Mouse (Mus musculus): Measurements from ENCODE around the gene Armc8.

The Armc8 gene

GRCm38 (mm10) chr9:99557580-99558300 lies 11.0 kb downstream of the Armc8 start:
- no peaks in the 10 kb centered on the region for H3K27me3 ChIP-seq (ENCODE audit: control insufficient read depth, insufficient read depth, low read length, poor library complexity, severe bottlenecking)
- H3K36me3 ChIP-seq (ENCODE audit: control insufficient read depth, insufficient read depth, low read length, poor library complexity, severe bottlenecking) = no peaks in the 10 kb centered on the region
- no peak for DNase-seq (ENCODE audit: low read depth, low spot score)

DNA sequence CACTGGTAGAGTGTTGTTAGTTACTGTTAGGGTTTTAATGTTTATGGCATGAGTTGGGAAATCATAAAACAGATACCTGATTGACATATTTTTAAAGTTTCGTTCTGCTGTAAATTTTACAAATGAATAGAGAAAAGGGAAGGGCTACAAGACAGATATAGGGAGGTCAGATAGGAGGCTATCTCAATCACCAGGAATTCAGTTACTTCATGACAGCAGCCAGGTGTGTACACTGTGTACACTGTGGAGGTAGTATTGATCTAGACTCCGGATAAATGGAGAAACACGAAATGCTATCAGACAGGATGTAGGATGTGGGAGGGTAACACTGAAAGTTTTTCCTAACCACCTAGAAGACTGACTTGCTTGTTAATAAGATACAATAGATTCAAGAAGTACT lies 13.4 kb downstream of the Armc8 start:
- DNase-seq (ENCODE audit: low read depth, low spot score) = no peak
- Histone ChIP-seq H3K27me3 (ENCODE audit: control insufficient read depth, insufficient read depth, low read length, poor library complexity, severe bottlenecking) (no peaks in the 10 kb centered on the region), H3K36me3 (ENCODE audit: control insufficient read depth, insufficient read depth, low read length, poor library complexity, severe bottlenecking) (no peaks in the 10 kb centered on the region)

DNA sequence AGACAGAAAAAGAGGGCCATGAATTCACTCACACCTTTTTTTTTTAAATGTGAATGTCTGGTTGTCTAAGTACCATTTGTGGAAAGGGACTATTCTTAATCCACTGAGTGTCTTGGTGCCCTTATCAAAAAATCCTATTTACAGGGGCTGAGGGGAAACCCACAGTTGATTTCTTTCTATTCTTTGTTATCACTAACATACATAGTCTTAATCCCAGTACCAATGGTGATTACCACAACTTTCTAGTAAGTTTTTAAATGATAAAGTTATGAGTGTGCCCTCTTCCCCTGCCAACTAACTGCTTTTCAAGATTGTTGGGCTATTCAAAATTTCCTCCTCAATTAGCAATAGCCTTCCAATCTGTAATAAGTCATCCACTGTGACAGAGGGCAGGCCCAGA lies 14.6 kb downstream of the Armc8 start:
- H3K36me3 ChIP-seq (ENCODE audit: control insufficient read depth, insufficient read depth, low read length, poor library complexity, severe bottlenecking) = no peaks in the 10 kb centered on the region
- H3K27me3 ChIP-seq (ENCODE audit: control insufficient read depth, insufficient read depth, low read length, poor library complexity, severe bottlenecking) = no peaks in the 10 kb centered on the region
- DNase-seq (ENCODE audit: low read depth, low spot score) = no peak

DNA sequence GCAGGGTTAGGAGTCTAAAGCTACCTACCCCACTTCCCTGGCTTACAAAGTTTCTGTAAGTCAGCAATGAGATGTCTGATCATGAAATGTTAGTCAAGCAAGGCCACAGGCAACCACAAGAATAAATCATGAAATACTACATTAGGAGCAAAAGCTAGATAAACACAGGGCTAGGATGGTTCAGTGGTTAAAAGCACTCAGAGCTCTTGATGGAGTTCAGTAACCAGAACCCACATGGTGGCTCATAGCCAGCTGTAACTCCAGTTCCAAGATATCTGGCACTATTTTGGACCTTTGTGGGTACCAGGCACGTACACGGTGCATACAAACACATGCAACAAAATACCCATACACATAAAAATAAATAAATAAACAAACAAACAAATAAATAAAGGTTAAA lies 15.7 kb downstream of the Armc8 start:
- no peak for DNase-seq (ENCODE audit: low read depth, low spot score)
- Histone ChIP-seq H3K27me3 (ENCODE audit: control insufficient read depth, insufficient read depth, low read length, poor library complexity, severe bottlenecking) (no peaks in the 10 kb centered on the region), H3K36me3 (ENCODE audit: control insufficient read depth, insufficient read depth, low read length, poor library complexity, severe bottlenecking) (no peaks in the 10 kb centered on the region)

DNA sequence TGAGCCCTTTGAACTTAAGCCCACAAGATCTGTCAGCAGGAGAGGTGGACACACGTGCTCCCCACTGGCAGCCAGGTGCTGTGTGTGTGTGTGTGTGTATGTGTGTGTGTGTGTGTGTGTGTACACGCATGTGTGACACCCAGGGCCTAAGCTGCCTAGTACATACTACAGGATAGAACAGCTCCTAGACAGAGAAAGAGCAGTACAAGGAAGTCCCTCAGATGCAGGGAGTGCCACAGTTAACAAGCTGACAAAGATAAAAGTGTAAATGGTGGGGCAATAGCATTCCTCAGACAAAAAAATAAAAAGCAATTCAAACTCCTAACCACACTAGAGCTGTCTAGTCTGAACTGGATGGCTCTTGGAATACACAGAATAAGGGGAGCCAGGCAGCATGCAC lies 16.6 kb downstream of the Armc8 start:
- DNase-seq (ENCODE audit: low read depth, low spot score) = no peak
- Histone ChIP-seq H3K36me3 (ENCODE audit: control insufficient read depth, insufficient read depth, low read length, poor library complexity, severe bottlenecking) (no peaks in the 10 kb centered on the region), H3K27me3 (ENCODE audit: control insufficient read depth, insufficient read depth, low read length, poor library complexity, severe bottlenecking) (no peaks in the 10 kb centered on the region)

DNA sequence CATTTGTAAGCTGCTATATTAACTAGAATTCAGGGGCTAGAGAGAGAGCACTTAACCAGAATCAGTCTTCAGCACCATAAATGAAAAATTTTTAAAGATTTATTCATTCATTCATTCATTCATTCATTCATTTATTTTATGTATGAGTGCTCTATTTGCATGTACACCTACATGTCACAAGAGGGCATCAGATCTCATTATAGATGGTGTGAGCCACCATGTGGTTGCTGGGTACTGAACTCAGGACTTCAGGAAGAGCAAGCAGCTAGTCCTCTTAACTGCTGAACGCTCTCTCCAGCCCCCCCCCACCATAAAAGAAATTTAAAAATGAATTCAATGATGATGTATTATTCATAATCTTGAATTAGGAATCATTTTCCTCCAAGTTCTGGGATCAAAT lies 22.4 kb downstream of the Armc8 start:
- DNase-seq (ENCODE audit: low read depth, low spot score) = peak; percentile 22
- Histone ChIP-seq H3K27me3 (ENCODE audit: control insufficient read depth, insufficient read depth, low read length, poor library complexity, severe bottlenecking) (no peaks in the 10 kb centered on the region), H3K36me3 (ENCODE audit: control insufficient read depth, insufficient read depth, low read length, poor library complexity, severe bottlenecking) (no peaks in the 10 kb centered on the region)

GRCm38 (mm10) chr9:99531865-99532264 lies 36.8 kb downstream of the Armc8 start:
- no peaks in the 10 kb centered on the region for H3K27me3 ChIP-seq (ENCODE audit: control insufficient read depth, insufficient read depth, low read length, poor library complexity, severe bottlenecking)
- H3K36me3 ChIP-seq (ENCODE audit: control insufficient read depth, insufficient read depth, low read length, poor library complexity, severe bottlenecking) = peaks cover 22% of the 10 kb centered on the region

GRCm38 (mm10) chr9:99505875-99506274 lies 62.8 kb downstream of the Armc8 start:
- no peak for DNase-seq (ENCODE audit: low read depth, low spot score)
- Histone ChIP-seq H3K36me3 (ENCODE audit: control insufficient read depth, insufficient read depth, low read length, poor library complexity, severe bottlenecking) (no peaks in the 10 kb centered on the region), H3K27me3 (ENCODE audit: control insufficient read depth, insufficient read depth, low read length, poor library complexity, severe bottlenecking) (no peaks in the 10 kb centered on the region)

More at GRCm38 (mm10) chr9:99531865-99532264, 36.8 kb downstream of the Armc8 start:
- no peak for DNase-seq (ENCODE audit: low read depth, low spot score)

DNA sequence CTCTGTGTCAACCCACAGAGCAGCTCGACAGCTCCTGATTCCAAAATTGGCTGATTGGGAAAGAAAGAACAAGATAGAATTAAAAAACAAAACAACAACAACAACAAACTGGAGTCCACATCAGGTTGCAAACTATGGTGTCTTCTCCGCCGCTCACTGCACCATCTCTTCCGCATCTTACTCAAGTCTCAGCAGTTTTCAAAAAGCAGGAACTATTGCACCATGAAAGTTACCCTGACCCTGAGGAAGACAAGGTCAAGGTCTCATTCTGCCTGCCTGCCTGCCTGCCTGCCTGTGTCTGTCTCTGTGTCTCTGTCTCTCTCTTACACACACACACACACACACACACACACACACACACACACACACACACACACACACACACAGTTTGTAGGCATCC lies 69.4 kb downstream of the Armc8 start:
- H3K27me3 ChIP-seq (ENCODE audit: control insufficient read depth, insufficient read depth, low read length, poor library complexity, severe bottlenecking) = no peaks in the 10 kb centered on the region
- H3K36me3 ChIP-seq (ENCODE audit: control insufficient read depth, insufficient read depth, low read length, poor library complexity, severe bottlenecking) = peaks cover 14% of the 10 kb centered on the region
- no peak for DNase-seq (ENCODE audit: low read depth, low spot score)

- H3K27me3 ChIP-seq (ENCODE audit: control insufficient read depth, insufficient read depth, low read length, poor library complexity, severe bottlenecking) = no peaks in the 10 kb centered on the region
- H3K36me3 ChIP-seq (ENCODE audit: control insufficient read depth, insufficient read depth, low read length, poor library complexity, severe bottlenecking) = peaks cover 18% of the 10 kb centered on the region
- DNase-seq (ENCODE audit: low read depth, low spot score) = no peak
These were observed 76.0 kb downstream of the Armc8 start for GRCm38 (mm10) chr9:99492634-99493200.

GRCm38 (mm10) chr9:99491050-99491449 lies 77.6 kb downstream of the Armc8 start:
- DNase-seq (ENCODE audit: low read depth, low spot score) = no peak
- Histone ChIP-seq H3K36me3 (ENCODE audit: control insufficient read depth, insufficient read depth, low read length, poor library complexity, severe bottlenecking) (peaks cover 20% of the 10 kb centered on the region), H3K27me3 (ENCODE audit: control insufficient read depth, insufficient read depth, low read length, poor library complexity, severe bottlenecking) (no peaks in the 10 kb centered on the region)

GRCm38 (mm10) chr9:99487841-99488240 lies 80.9 kb downstream of the Armc8 start:
- no peaks in the 10 kb centered on the region for H3K27me3 ChIP-seq (ENCODE audit: control insufficient read depth, insufficient read depth, low read length, poor library complexity, severe bottlenecking)
- peaks cover 20% of the 10 kb centered on the region for H3K36me3 ChIP-seq (ENCODE audit: control insufficient read depth, insufficient read depth, low read length, poor library complexity, severe bottlenecking)
- no peak for DNase-seq (ENCODE audit: low read depth, low spot score)

- Histone ChIP-seq H3K27me3 (ENCODE audit: control insufficient read depth, insufficient read depth, low read length, poor library complexity, severe bottlenecking) (no peaks in the 10 kb centered on the region), H3K36me3 (ENCODE audit: control insufficient read depth, insufficient read depth, low read length, poor library complexity, severe bottlenecking) (peaks cover 20% of the 10 kb centered on the region)
- no peak for DNase-seq (ENCODE audit: low read depth, low spot score)
These were observed 81.5 kb downstream of the Armc8 start for GRCm38 (mm10) chr9:99487126-99487695.

- DNase-seq (ENCODE audit: low read depth, low spot score) = no peak
- H3K27me3 ChIP-seq (ENCODE audit: control insufficient read depth, insufficient read depth, low read length, poor library complexity, severe bottlenecking) = no peaks in the 10 kb centered on the region
- H3K36me3 ChIP-seq (ENCODE audit: control insufficient read depth, insufficient read depth, low read length, poor library complexity, severe bottlenecking) = peaks cover 15% of the 10 kb centered on the region
These were observed 83.6 kb downstream of the Armc8 start for GRCm38 (mm10) chr9:99485144-99485543.

DNA sequence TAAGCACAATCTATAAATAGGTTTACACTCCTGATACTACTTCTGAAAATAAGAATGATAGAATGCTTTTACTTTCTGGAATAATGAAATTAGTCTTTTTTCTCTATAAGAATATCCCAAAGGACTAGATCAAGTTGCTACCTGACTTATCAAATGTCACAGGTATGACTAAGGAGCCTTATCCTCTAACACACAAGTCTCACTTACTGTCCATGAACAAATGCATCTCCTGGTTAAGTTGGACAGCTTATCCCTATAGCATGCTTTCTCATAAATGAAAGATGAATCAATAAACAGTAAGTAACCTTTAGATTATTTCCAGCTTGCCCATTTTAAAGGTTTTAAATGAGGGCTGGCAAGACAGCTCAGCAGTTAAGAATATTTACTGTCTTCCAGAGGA lies 84.1 kb downstream of the Armc8 start:
- H3K36me3 ChIP-seq (ENCODE audit: control insufficient read depth, insufficient read depth, low read length, poor library complexity, severe bottlenecking) = peaks cover 15% of the 10 kb centered on the region
- no peaks in the 10 kb centered on the region for H3K27me3 ChIP-seq (ENCODE audit: control insufficient read depth, insufficient read depth, low read length, poor library complexity, severe bottlenecking)
- no peak for DNase-seq (ENCODE audit: low read depth, low spot score)

All from splenic B cell, adult 2 months (primary cell).